Mouse (Mus musculus) limb, embryonic 11.5 days (tissue): ENCODE data around the gene Senp1. TPM values are rescaled to one million over a fixed set of nuclear protein-coding genes. Genes with fewer than 3 reads are reported as not detected.

Experiments used
- ATAC-seq: fragments of 200-750 bp; cut with Nextera tagmentation; 2 replicates; pipeline ENCODE4 v1.8.0; 2017; ENCODE audit warnings: low read depth; ENCODE audit not compliant: insufficient number of reproducible peaks, low FRiP score, low TSS enrichment
- DNase-seq: peaks from one replicate; pipeline ENCODE4 v3.0.0-alpha.2; 2015; ENCODE audit warnings: low spot score
- H3K27ac ChIP-seq: fragments of 300-500 bp; sonication (generic); replicated peaks from 2 replicates; pipeline ENCODE4 v1.5.1; 2014; ENCODE audit warnings: low read depth, mild to moderate bottlenecking, low read length
- H3K27me3 ChIP-seq: fragments of 300-500 bp; sonication (generic); 2 replicates; pipeline ENCODE4 v1.6.1; 2014; ENCODE audit warnings: mild to moderate bottlenecking, low read length, mixed read lengths; ENCODE audit not compliant: control insufficient read depth, insufficient read depth
- H3K36me3 ChIP-seq: fragments of 300-500 bp; sonication (generic); 2 replicates; pipeline ENCODE4 v1.6.1; 2014; ENCODE audit warnings: mild to moderate bottlenecking, low read length, moderate library complexity, mixed read lengths; ENCODE audit not compliant: control insufficient read depth, insufficient read depth
- H3K4me1 ChIP-seq: fragments of 300-500 bp; sonication (generic); 2 replicates; pipeline ENCODE4 v1.6.1; 2014; ENCODE audit warnings: low read length, mixed read lengths; ENCODE audit not compliant: control insufficient read depth, insufficient read depth
- H3K4me2 ChIP-seq: fragments of 300-500 bp; sonication (generic); 2 replicates; pipeline ENCODE4 v1.6.1; 2014; ENCODE audit warnings: low read depth, mild to moderate bottlenecking, moderate library complexity; ENCODE audit not compliant: severe bottlenecking
- H3K4me3 ChIP-seq: fragments of 300-500 bp; sonication (generic); 2 replicates; pipeline ENCODE4 v1.5.1; 2014; ENCODE audit warnings: low read depth, low read length
- H3K9ac ChIP-seq: fragments of 300-500 bp; sonication (generic); 2 replicates; pipeline ENCODE4 v1.6.1; 2014; ENCODE audit warnings: mild to moderate bottlenecking, low read length
- H3K9me3 ChIP-seq: fragments of 300-500 bp; sonication (generic); 2 replicates; pipeline ENCODE4 v1.6.1; 2016; ENCODE audit warnings: low read length; ENCODE audit not compliant: control insufficient read depth
- WGBS: fragments of 180-500 bp; shearing (Covaris S2); extraction: QIAGEN DNeasy Blood & Tissue Kit; methylation state at CpG from one replicate; pipeline ENCODE4 v1.1.7; 2014; 5-methylcytosine and 5-hydroxymethylcytosine counted together
- polyA plus RNA-seq: library from polyadenylated mRNA; unstranded; fragments of >200 nt; fragmentation: Nextera tagmentation; extraction: Ambion mirVana; gene quantifications from 2 replicates; pipeline ENCODE4 v1.2.1, GENCODE M21; 2014

Senp1 gene
- polyA plus RNA-seq, 1 experiment from 2014 or later, result 50.9 TPM

- WGBS, result under 1% methylated on average over 37 of the region's 37 CpGs
- H3K4me2 ChIP-seq, result peak overlapping the region; percentile 81
- no peaks in the 10 kb centered on the region for H3K9me3 ChIP-seq
- peaks cover 27% of the 10 kb centered on the region for H3K4me1 ChIP-seq
- peaks cover 31% of the 10 kb centered on the region for H3K27me3 ChIP-seq
- H3K9ac ChIP-seq, result peak overlapping the region; percentile 92
- peak overlapping the region; percentile 95 for H3K27ac ChIP-seq
- peak; percentile 72 for DNase-seq
- H3K4me3 ChIP-seq, result peak overlapping the region; percentile 71
- no peaks in the 10 kb centered on the region for H3K36me3 ChIP-seq
- ATAC-seq, result no peak
Measured at GRCm38 (mm10) chr15:98001321-98002112, 92.0 kb downstream of the Senp1 start.

- no peaks in the 10 kb centered on the region for H3K9me3 ChIP-seq
- H3K4me2 ChIP-seq, result peak overlapping the region; percentile 27; the same call in 1 of the 2 replicates
- peak; percentile 34 for DNase-seq
- H3K4me3 ChIP-seq, result 0 out of 2 replicates have a peak overlapping the region, but pooled peaks have one; percentile 5
- H3K9ac ChIP-seq, result no peak overlapping the region
- peaks cover 24% of the 10 kb centered on the region for H3K4me1 ChIP-seq
- H3K36me3 ChIP-seq, result no peaks in the 10 kb centered on the region
- WGBS, result 6% methylated on average over 7 of the region's 7 CpGs
- peaks cover 27% of the 10 kb centered on the region for H3K27me3 ChIP-seq
- no peak for ATAC-seq
- H3K27ac ChIP-seq, result no peak overlapping the region
Measured at GRCm38 (mm10) chr15:97999991-98000390, 93.6 kb downstream of the Senp1 start.

- Histone ChIP-seq H3K4me2 (peak overlapping the region; percentile 27; the same call in 1 of the 2 replicates), H3K27me3 (peaks cover 27% of the 10 kb centered on the region), H3K27ac (no peak overlapping the region), H3K9me3 (no peaks in the 10 kb centered on the region), H3K36me3 (no peaks in the 10 kb centered on the region), H3K4me3 (0 out of 2 replicates have a peak overlapping the region, but pooled peaks have one; percentile 5), H3K9ac (no peak overlapping the region), H3K4me1 (peaks cover 24% of the 10 kb centered on the region)
- 16% methylated on average over 13 of the region's 13 CpGs for WGBS
- no peak for ATAC-seq
- DNase-seq, result no peak
Measured at GRCm38 (mm10) chr15:97999546-97999945, 94.0 kb downstream of the Senp1 start.

GRCm38 (mm10) chr15:97996716-97997256 is 96.8 kb downstream of the Senp1 start:
- no peak for DNase-seq
- Histone ChIP-seq H3K4me2 (no peak overlapping the region), H3K9ac (no peak overlapping the region), H3K9me3 (no peaks in the 10 kb centered on the region), H3K27me3 (peaks cover 24% of the 10 kb centered on the region), H3K4me1 (peaks cover 39% of the 10 kb centered on the region), H3K4me3 (no peak overlapping the region), H3K36me3 (no peaks in the 10 kb centered on the region), H3K27ac (no peak overlapping the region)
- ATAC-seq, result no peak
- 74% methylated on average over 13 of the region's 13 CpGs for WGBS

- H3K4me2 ChIP-seq, result peak overlapping the region; percentile 27
- H3K9me3 ChIP-seq, result no peaks in the 10 kb centered on the region
- H3K36me3 ChIP-seq, result peaks cover 5% of the 10 kb centered on the region; the same call in 1 of the 2 replicates
- H3K4me1 ChIP-seq, result peaks cover 42% of the 10 kb centered on the region
- peak overlapping the region; percentile 86 for H3K27ac ChIP-seq
- no peak overlapping the region for H3K4me3 ChIP-seq
- 5% methylated on average over 18 of the region's 18 CpGs for WGBS
- no peaks in the 10 kb centered on the region for H3K27me3 ChIP-seq
- ATAC-seq (peak; percentile 88), DNase-seq (peak; percentile 91)
- H3K9ac ChIP-seq, result peak overlapping the region; percentile 57
Measured at GRCm38 (mm10) chr15:97992712-97993286, 100.7 kb downstream of the Senp1 start.

- ATAC-seq (no peak), DNase-seq (no peak)
- Histone ChIP-seq H3K27me3 (no peaks in the 10 kb centered on the region), H3K4me1 (peaks cover 42% of the 10 kb centered on the region), H3K9me3 (no peaks in the 10 kb centered on the region), H3K9ac (peak overlapping the region; percentile 57), H3K4me2 (no peak overlapping the region; the same call in 1 of the 2 replicates), H3K36me3 (peaks cover 7% of the 10 kb centered on the region; the same call in 1 of the 2 replicates), H3K4me3 (no peak overlapping the region), H3K27ac (peak overlapping the region; percentile 86)
- 44% methylated on average over 13 of the region's 13 CpGs for WGBS
Measured at GRCm38 (mm10) chr15:97992027-97992711, 101.4 kb downstream of the Senp1 start.

DNA sequence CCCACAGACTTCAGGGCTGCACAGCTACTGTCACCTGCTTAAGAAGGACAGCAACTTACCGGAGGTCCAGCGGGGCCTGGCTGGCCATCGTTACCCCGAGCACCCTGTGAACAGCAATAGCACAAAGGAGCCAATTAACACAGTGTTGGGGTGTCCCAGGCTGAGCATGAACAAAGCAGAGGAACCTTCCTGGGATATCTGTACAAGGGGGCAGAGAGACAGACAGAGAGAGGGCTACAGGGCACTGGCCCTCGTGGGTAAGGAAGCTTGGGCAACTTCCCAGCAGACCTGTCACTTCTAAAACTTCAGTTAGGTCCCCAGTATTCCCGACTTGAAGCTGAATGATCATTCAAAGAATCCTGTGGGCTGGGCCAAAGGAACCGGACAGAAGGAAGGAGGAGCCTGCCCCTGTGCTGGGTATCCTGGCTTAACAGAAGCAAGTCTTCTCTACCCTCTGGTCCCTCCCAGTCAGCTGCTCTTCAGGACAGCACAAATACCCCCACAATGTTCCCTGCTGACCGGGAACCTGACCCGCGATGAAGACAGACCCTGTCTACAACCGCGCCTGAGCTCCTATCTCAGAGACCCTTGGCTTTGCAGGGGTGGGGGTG is 102.2 kb downstream of the Senp1 start:
- peaks cover 42% of the 10 kb centered on the region for H3K4me1 ChIP-seq
- peak overlapping the region; percentile 32; the same call in 1 of the 2 replicates for H3K9ac ChIP-seq

More for the DNA sequence above, 102.2 kb downstream of the Senp1 start:
- no peaks in the 10 kb centered on the region for H3K9me3 ChIP-seq
- peak overlapping the region; percentile 86 for H3K27ac ChIP-seq
- H3K27me3 ChIP-seq, result no peaks in the 10 kb centered on the region
- ATAC-seq (no peak), DNase-seq (no peak)
- WGBS, result 19% methylated on average over 12 of the region's 12 CpGs
- H3K4me3 ChIP-seq, result no peak overlapping the region
- peaks cover 7% of the 10 kb centered on the region; the same call in 1 of the 2 replicates for H3K36me3 ChIP-seq
- H3K4me2 ChIP-seq, result peak overlapping the region; percentile 42; the same call in 1 of the 2 replicates
